Mouse (Mus musculus) 3T3-L1 (cell line): Measurements from ENCODE around the gene Prr5.

ENCODE experiments used
- DNase-seq: peaks from one replicate; pipeline ENCODE4 v3.0.0-alpha.2; 2015; ENCODE audit warnings: low read depth, low spot score

Gene Prr5

DNA sequence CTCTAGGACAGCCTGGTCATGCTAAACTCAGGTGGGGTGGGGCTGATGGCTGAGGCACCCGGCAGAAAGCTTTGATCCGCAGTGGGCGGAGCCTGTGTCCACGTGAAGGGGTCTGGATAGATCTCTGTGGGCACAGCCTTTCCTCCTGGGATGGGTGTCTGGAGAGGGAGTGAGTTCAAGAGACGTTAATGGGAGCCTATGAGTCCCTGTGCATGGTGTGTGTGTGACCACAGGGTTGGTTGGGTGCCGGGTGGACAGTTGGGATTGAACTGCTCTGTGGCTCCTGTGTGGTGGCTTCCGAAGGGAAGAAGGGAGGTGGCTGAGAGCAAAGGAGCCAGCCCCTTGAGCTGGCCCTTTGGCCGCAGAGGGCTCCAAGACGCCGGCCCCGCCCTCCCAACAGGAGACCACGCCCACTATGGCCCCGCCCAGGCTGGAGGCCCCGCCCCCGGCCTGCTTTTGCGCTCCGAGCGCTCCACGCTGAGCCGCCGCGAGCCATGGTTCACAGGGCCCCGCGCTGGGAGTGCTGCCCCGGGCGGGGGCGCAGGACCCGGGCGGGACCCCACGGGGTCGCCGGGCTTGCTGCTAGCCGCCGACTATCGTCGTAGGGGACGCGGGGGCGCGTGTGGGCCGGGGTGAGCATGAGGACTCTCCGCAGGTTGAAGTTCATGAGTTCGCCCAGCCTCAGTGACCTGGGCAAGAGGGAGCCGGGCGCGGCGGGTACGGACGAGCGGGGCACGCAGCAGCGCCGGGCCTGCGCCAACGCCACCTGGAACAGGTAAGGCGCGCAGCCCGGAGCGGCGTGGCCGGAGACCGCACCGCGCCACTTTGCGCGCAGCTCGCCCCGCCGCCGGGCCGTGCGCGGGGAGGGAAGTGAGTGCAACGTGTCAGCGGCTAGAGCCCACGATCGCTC is 11.4 kb downstream of the Prr5 start:
- peak; percentile 66 for DNase-seq

GRCm38 (mm10) chr15:84681455-84682193 is 12.2 kb downstream of the Prr5 start:
- DNase-seq = peak; percentile 48

DNA sequence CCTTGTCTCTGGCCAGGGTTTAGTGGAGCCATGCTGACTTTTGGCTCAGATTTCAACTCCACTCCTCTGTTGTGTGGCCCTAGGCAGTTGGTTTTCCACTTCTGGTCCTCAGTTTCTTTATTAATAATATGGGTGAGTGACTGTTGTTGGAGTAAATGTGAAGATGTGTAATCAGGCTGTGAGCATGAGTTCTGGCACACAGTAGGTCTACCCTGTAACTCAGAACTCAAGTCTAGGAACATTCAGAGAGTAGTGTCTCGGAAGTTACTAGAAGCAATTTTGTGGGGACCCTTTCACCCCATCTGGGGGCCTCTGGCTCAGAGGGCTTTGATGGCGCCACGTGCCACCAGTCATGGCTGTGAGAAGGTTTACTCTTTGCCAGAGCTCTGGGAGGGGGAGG is 12.8 kb downstream of the Prr5 start:
- no peak for DNase-seq

- no peak for DNase-seq
Measured at GRCm38 (mm10) chr15:84682821-84683220, 13.4 kb downstream of the Prr5 start.

DNA sequence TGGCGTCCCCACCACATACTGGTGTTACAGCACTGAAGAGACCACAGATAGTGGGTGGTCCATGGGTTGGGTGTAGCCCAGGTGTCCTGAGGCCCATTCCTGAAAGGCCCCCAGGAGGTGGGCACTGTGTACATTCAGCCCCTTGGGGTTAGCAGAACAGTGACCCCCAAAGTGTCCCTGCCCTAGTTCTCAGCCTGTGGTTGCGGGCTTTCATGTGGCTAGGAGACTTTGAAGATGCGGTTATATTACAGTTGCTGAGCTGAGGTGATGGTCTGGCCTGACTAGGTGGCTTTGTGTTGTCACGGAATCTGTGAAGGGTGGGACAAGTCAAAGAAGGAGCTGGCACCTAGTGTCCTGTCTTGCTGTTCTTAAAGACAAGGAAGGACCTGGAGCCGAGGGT is 15.1 kb downstream of the Prr5 start:
- DNase-seq = no peak

- no peak for DNase-seq
Measured at GRCm38 (mm10) chr15:84685417-84685816, 16.0 kb downstream of the Prr5 start.

- no peak for DNase-seq
Measured at GRCm38 (mm10) chr15:84687904-84688303, 18.5 kb downstream of the Prr5 start.

- no peak for DNase-seq
Measured at GRCm38 (mm10) chr15:84689356-84689755, 19.9 kb downstream of the Prr5 start.

- DNase-seq = no peak
Measured at GRCm38 (mm10) chr15:84691513-84691912, 22.1 kb downstream of the Prr5 start.

- DNase-seq = no peak
Measured at GRCm38 (mm10) chr15:84692645-84693044, 23.2 kb downstream of the Prr5 start.

DNA sequence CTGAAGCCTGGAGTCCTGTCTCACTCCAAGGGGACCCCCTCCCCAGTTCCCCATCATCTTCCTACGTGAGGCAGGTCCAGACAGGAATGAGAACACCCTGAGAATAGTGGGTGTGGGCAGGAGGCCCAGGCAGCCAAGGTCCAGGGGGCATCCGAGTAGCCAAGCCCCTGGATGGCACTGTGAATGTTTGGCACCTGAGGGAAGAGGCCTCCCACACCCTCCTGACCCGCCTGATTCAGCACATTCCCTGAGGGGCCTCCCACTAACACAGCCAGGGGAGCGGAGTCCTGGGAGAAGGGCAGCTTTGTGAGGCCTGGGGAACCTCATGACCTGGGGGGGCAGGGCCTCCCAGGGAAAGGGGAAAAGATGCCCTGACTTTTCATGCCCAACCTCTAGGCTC is 26.6 kb downstream of the Prr5 start:
- no peak for DNase-seq

GRCm38 (mm10) chr15:84697611-84698011 is 28.2 kb downstream of the Prr5 start:
- DNase-seq = no peak

DNA sequence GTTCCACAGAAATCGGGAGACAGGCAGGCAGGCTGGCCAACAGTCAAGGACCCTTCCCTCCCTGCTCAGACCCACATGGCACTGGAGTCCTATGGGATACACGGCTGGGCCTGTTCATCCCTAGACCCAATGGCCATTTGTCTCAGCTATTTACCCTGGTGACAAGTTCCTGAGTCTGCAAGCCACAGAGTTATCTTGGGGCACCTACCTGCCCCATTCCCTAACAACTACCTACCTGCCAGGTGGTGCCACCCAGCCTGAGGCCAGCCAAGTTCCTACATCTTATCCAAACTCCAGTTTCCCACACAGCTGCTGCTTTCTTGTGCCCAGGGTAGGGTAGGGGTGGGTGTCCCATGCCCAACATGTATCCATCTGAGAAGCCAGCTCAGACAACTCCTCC is 28.8 kb downstream of the Prr5 start:
- no peak for DNase-seq

- DNase-seq = peak; percentile 77
Measured at GRCm38 (mm10) chr15:84700147-84700794, 30.9 kb downstream of the Prr5 start.

DNA sequence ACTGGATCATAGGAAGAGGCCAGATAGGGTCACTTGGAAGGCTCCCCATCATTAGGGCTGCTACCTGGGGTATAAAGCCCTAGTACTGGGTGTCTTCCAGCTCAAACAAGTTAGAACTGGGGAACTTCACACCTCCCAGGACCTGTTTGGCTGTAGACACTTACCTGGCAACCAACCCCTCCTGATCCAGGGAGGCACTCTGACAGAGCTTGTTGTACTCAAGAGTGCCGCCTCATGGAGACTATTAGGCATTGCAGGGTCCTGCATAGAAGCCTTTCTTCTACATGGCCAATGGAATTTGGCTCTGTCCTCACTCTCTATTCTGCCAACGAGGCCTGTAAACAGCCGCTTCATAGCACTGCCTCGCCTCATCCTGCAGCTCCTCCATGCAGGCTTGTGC is 32.5 kb downstream of the Prr5 start:
- peak; percentile 64 for DNase-seq

DNA sequence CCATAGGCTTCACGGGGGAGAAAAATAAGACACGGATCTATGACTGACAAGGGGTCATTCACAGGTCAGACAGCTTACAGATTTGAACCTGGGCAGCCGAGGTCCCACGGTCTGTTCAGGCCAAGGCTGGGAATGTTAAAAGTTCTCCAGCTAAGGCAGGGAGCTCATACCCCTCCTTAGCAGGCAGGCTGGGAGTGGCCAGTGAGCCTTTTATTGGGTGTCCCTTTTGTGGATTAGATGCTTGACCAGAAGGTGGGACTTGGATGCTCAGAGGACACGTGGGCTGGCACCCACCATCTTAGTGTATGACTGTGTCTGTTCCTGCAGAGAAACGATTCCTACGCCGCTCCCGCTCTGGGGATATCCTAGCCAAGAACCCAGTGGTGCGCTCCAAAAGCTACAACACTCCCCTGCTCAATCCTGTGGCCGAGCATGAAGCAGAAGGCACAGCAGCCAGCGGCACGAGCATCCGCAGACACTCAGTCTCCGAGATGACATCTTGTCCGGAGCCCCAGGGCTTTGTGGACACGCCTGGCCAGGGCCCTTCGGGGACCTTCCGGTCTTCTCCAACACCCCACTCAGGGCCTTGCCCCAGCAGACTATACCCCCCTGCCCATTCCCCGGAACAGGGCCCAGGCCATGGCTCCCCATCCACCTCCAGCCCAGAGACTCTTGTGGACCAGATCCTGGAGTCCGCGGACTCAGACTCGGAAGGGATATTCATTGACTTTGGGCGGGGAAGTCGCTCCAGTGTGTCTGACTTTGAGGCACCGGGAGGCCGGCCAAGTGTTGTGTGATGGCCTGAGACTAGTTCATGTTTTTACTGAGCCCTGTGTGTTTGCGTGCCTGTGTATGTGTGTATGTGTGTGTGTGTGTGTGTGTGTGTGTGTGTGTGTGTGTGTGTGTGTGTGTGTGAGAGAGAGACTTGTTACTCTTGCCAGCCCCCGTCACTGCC is 33.2 kb downstream of the Prr5 start:
- no peak for DNase-seq

GRCm38 (mm10) chr15:84703992-84704391 is 34.6 kb downstream of the Prr5 start:
- no peak for DNase-seq

GRCm38 (mm10) chr15:84705351-84705901 is 36.0 kb downstream of the Prr5 start:
- no peak for DNase-seq

- no peak for DNase-seq
Measured at GRCm38 (mm10) chr15:84706983-84707619, 37.7 kb downstream of the Prr5 start.
